Mouse (Mus musculus) forebrain, embryonic 13.5 days (tissue): ENCODE results near the gene Btbd11. TPM values are rescaled to one million over a fixed set of nuclear protein-coding genes. Genes with fewer than 3 reads are reported as not detected.
A peak's percentile ranks its signal among the peaks of the same experiment; 100 is the strongest.

Experiments
- ATAC-seq: fragments of 200-750 bp; cut with Nextera tagmentation; 2 replicates; pipeline ENCODE4 v1.8.0; 2017
- H3K27ac ChIP-seq: fragments of 300-500 bp; sonication (generic); 2 replicates; pipeline ENCODE4 v1.5.1; 2015; ENCODE audit warnings: inconsistent platforms, mild to moderate bottlenecking, moderate library complexity
- H3K27me3 ChIP-seq: fragments of 300-500 bp; sonication (generic); 2 replicates; pipeline ENCODE4 v1.6.1; 2015; ENCODE audit warnings: mild to moderate bottlenecking, inconsistent platforms
- H3K36me3 ChIP-seq: fragments of 300-500 bp; sonication (generic); 2 replicates; pipeline ENCODE4 v1.6.1; 2015; ENCODE audit warnings: mild to moderate bottlenecking, inconsistent platforms; ENCODE audit not compliant: poor library complexity, severe bottlenecking
- H3K4me1 ChIP-seq: fragments of 300-500 bp; sonication (generic); 2 replicates; pipeline ENCODE4 v1.6.1; 2015; ENCODE audit warnings: inconsistent platforms
- H3K4me2 ChIP-seq: fragments of 300-500 bp; sonication (generic); 2 replicates; pipeline ENCODE4 v1.6.1; 2015; ENCODE audit warnings: inconsistent platforms, mild to moderate bottlenecking, moderate library complexity
- H3K4me3 ChIP-seq: fragments of 300-500 bp; sonication (generic); 2 replicates; pipeline ENCODE4 v1.5.1; 2015; ENCODE audit warnings: mild to moderate bottlenecking, inconsistent platforms
- H3K9ac ChIP-seq: fragments of 300-500 bp; sonication (generic); 2 replicates; pipeline ENCODE4 v1.6.1; 2015; ENCODE audit warnings: mild to moderate bottlenecking, inconsistent platforms
- H3K9me3 ChIP-seq: fragments of 300-500 bp; sonication (generic); replicated peaks from 2 replicates; pipeline ENCODE4 v1.6.1; 2016; ENCODE audit warnings: inconsistent platforms
- WGBS: fragments of 180-500 bp; shearing (Covaris S2); methylation state at CpG from one replicate; pipeline ENCODE4 v1.1.7; 2015; 5-methylcytosine and 5-hydroxymethylcytosine counted together
- polyA plus RNA-seq: library from polyadenylated mRNA; unstranded; fragments of >200 nt; fragmentation: Nextera tagmentation; extraction: Ambion mirVana; gene quantifications from 2 replicates; pipeline ENCODE4 v1.2.1, GENCODE M21; 2015

The Btbd11 gene
- polyA plus RNA-seq, 1 experiment from 2014 or later: 4.5 TPM

DNA sequence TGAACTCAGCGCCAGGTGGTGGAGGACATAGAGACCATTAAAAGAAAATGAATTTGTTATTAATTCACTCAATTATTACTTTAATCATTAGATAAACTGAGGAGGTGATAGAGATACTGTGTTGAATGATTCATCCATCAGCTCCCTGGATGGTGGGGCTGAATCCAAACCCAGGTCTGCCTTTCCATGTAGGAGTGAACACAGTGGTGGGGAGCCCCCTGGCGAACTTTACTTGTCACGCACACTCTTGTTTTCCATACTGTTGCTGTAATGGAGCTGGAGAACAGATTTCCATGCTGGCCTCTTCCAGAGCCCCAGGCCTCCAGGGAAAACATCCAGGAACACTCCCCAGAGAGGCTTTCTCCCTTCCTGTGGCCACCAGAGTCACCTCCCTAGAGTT lies 50.6 kb downstream of the Btbd11 start:
- H3K4me1 ChIP-seq: no peaks in the 10 kb centered on the region
- no peak overlapping the region for H3K27ac ChIP-seq
- no peak for ATAC-seq
- no peak overlapping the region for H3K4me2 ChIP-seq
- H3K27me3 ChIP-seq: no peaks in the 10 kb centered on the region
- no peak overlapping the region for H3K4me3 ChIP-seq
- peaks cover 8% of the 10 kb centered on the region; the same call in 1 of the 2 replicates for H3K9me3 ChIP-seq
- no peak overlapping the region for H3K9ac ChIP-seq
- no peaks in the 10 kb centered on the region for H3K36me3 ChIP-seq
- 87% methylated on average over 3 of the region's 3 CpGs for WGBS

DNA sequence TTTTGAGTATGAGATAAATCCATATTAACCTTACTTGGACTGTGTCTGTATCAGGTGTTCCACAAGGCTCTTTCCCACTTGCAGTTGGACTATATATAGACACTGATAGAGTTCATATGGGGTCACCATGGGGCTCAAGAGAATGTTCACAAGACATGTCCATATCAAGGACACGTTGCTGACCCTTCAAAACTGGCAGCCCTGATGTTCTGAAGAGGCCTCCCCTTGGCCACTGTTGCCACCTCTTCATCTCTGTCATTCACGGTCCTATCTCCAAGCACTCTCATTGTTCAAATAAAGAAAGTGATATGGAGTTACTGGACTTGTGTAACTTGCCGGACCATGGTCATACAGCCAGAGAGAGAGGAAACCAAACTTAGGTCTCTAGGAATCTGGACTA lies 56.8 kb downstream of the Btbd11 start:
- Histone ChIP-seq H3K4me2 (no peak overlapping the region), H3K4me3 (no peak overlapping the region), H3K4me1 (peaks cover 6% of the 10 kb centered on the region; the same call in 1 of the 2 replicates), H3K27ac (no peak overlapping the region), H3K9me3 (no peaks in the 10 kb centered on the region), H3K27me3 (no peaks in the 10 kb centered on the region), H3K36me3 (no peaks in the 10 kb centered on the region), H3K9ac (no peak overlapping the region)
- no peak for ATAC-seq
- WGBS: 86% methylated on average over 3 of the region's 3 CpGs

DNA sequence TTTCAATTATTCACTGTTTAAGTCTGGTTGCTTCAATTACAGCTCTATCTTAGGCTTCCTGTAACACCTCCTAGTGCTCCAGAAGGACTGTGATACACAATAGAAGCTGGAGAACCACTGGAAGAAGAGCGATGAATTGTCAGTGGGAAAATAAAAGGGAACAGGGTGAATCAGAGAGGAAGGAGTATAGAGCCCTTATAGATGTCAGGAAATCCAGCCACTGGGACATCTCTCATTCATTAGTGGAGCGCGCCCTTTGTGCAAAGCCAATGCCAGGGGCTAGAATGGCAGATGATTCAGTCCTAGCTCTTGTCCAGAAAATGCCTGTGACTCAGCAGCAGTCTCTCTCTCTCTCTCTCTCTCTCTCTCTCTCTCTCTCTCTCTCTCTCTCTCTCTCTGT lies 59.3 kb downstream of the Btbd11 start:
- Histone ChIP-seq H3K27ac (no peak overlapping the region), H3K9me3 (no peaks in the 10 kb centered on the region), H3K4me2 (no peak overlapping the region), H3K9ac (no peak overlapping the region), H3K4me1 (peaks cover 6% of the 10 kb centered on the region; the same call in 1 of the 2 replicates), H3K27me3 (peaks cover 9% of the 10 kb centered on the region), H3K36me3 (no peaks in the 10 kb centered on the region), H3K4me3 (no peak overlapping the region)
- no peak for ATAC-seq
- 96% methylated on average over 3 of the region's 3 CpGs for WGBS

DNA sequence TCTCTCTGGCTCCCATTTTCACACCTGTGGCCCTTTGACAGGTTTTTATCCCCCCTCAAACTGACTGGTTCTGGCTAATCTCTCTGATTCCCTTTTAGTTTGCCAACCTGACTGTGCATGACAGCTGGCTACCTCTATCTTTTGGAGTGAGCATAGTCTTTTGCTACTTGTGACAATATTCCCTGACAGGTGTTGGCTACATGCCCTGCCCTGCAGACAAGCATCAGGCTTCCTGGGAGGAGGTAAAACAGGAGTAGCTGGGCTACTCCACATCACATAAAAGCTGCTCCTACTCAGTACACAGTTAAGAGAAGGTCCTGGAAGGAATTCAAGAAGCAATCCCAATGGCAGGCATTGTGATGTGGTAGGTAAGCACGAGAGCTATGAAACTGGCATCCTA lies 60.1 kb downstream of the Btbd11 start:
- peaks cover 12% of the 10 kb centered on the region for H3K27me3 ChIP-seq
- no peak overlapping the region for H3K9ac ChIP-seq
- H3K27ac ChIP-seq: no peak overlapping the region
- ATAC-seq: 0 out of 2 replicates have a peak, but pooled peaks have one; percentile 13
- no peaks in the 10 kb centered on the region for H3K9me3 ChIP-seq
- H3K4me2 ChIP-seq: no peak overlapping the region
- peaks cover 11% of the 10 kb centered on the region for H3K4me1 ChIP-seq
- WGBS: 69% methylated on average over 1 of the region's 1 CpGs
- H3K4me3 ChIP-seq: no peak overlapping the region
- no peaks in the 10 kb centered on the region for H3K36me3 ChIP-seq

DNA sequence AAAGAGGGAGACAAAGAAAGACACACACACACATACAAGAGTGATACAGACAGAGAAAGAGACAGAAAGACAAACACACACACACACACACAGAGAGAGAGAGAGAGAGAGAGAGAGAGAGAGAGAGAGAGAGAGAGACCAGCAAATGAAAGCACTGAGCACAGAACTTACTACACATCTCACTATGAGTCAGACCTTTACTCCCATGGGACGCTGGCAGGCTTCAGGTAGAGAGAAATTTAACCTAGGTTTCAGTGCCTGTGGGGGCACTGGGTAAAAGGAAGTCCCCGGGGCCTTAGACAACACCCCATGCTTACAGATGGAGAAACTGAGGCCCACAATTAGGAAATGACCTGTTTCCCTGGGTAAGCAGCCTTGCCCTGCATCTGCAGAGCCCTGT lies 61.3 kb downstream of the Btbd11 start:
- no peak for ATAC-seq
- no peak overlapping the region for H3K4me3 ChIP-seq
- no peak overlapping the region for H3K9ac ChIP-seq
- H3K4me1 ChIP-seq: peaks cover 13% of the 10 kb centered on the region
- no peak overlapping the region for H3K27ac ChIP-seq
- no peaks in the 10 kb centered on the region for H3K9me3 ChIP-seq
- H3K36me3 ChIP-seq: no peaks in the 10 kb centered on the region
- H3K4me2 ChIP-seq: no peak overlapping the region
- WGBS: 72% methylated on average over 2 of the region's 2 CpGs
- H3K27me3 ChIP-seq: peaks cover 12% of the 10 kb centered on the region

DNA sequence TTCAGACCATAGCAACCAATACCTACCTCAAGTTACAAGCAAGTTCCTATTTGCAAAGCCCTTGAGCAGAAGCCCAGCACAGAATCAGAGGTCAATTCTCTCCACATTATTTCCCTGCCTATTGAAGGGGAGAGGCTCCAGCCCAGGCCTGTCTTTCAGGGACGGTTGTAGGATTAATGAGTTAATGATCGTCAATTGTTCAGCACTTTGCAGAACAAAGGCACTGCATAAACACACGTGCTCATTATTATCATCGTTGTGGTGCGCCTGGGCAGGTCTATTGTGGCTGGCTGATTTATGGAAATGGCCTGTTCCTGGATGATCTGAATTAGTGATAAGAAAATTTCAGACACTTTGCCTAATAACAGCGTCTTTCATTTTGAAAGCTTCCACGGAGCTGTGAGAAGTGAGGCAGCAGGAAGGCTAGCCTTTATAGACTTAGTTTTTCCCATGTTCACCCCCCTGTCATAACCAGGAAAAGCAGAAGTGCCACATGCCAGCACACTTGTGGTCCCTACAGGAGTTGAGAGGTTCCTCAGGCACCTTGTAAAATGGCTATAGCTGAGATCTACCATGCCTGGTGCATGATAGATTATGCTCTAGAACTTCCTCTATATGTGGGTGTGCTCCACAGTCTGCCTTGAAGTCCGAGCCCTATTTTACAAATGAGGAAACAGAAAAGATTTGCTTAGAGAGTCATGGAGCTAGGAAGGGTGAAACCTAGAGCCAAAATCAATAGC lies 65.2 kb downstream of the Btbd11 start:
- 0 out of 2 replicates have a peak, but pooled peaks cover 3% of the 10 kb centered on the region for H3K9me3 ChIP-seq
- no peak overlapping the region for H3K4me2 ChIP-seq
- H3K27ac ChIP-seq: no peak overlapping the region
- H3K4me3 ChIP-seq: no peak overlapping the region
- H3K36me3 ChIP-seq: no peaks in the 10 kb centered on the region
- 18% methylated on average over 8 of the region's 8 CpGs for WGBS
- peak; percentile 60; the same call in 1 of the 2 replicates for ATAC-seq
- H3K27me3 ChIP-seq: peaks cover 18% of the 10 kb centered on the region
- H3K4me1 ChIP-seq: peaks cover 10% of the 10 kb centered on the region
- H3K9ac ChIP-seq: no peak overlapping the region

DNA sequence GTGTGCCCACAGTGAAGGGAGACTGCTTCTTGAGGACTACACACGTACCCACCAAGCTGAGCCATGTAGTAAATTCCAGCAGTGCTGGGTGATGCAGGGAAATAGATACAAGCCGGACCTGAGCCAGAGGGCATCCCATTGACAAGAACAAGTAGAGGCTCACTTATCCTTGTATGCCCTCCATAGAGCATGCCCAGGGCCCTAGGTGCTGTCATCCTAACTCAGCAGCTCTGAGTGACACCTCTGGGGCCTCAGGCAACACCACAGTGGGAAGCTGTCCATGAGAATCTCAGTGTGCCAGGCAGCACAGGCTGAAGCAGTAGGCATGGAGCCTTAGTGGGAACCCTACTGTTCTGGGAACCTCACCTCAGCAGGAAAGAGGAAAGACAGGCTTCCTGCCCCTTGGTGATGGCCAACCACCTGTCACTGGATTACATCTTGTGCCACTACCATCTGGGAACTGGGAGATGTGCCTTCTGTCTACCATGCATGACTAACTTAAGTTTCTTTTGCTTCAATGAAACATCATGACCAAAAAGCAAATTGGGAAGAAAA lies 66.7 kb downstream of the Btbd11 start:
- 90% methylated on average over 2 of the region's 2 CpGs for WGBS
- Histone ChIP-seq H3K27me3 (peaks cover 18% of the 10 kb centered on the region), H3K9ac (no peak overlapping the region), H3K4me3 (no peak overlapping the region), H3K27ac (no peak overlapping the region), H3K4me2 (no peak overlapping the region), H3K9me3 (0 out of 2 replicates have a peak, but pooled peaks cover 3% of the 10 kb centered on the region), H3K36me3 (no peaks in the 10 kb centered on the region), H3K4me1 (peaks cover 7% of the 10 kb centered on the region)
- no peak for ATAC-seq

DNA sequence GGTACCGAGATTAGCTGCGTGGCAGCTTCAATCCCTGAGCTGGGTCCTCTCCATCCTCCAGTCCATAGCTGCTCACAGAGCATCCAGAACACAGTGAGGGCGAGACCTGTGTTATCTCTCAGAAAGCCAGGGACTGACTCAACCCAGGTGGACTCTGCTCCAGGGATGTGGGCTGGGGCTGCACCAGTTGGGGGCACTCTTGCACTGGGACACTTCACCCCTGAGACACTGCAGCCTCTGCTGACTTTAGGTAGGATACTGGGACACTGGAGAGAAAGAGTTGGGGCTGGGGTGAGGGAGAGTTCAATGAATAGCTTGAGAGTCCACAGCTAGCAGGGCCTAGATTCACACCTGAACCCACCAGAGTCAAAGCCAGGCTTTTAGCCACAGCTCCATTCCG lies 69.4 kb downstream of the Btbd11 start:
- no peak overlapping the region for H3K4me2 ChIP-seq
- peaks cover 10% of the 10 kb centered on the region for H3K4me1 ChIP-seq
- H3K4me3 ChIP-seq: no peak overlapping the region
- no peak for ATAC-seq
- no peak overlapping the region for H3K27ac ChIP-seq
- 62% methylated on average over 4 of the region's 4 CpGs for WGBS
- no peak overlapping the region for H3K9ac ChIP-seq
- peaks cover 8% of the 10 kb centered on the region for H3K27me3 ChIP-seq
- 0 out of 2 replicates have a peak, but pooled peaks cover 3% of the 10 kb centered on the region for H3K9me3 ChIP-seq
- H3K36me3 ChIP-seq: no peaks in the 10 kb centered on the region

DNA sequence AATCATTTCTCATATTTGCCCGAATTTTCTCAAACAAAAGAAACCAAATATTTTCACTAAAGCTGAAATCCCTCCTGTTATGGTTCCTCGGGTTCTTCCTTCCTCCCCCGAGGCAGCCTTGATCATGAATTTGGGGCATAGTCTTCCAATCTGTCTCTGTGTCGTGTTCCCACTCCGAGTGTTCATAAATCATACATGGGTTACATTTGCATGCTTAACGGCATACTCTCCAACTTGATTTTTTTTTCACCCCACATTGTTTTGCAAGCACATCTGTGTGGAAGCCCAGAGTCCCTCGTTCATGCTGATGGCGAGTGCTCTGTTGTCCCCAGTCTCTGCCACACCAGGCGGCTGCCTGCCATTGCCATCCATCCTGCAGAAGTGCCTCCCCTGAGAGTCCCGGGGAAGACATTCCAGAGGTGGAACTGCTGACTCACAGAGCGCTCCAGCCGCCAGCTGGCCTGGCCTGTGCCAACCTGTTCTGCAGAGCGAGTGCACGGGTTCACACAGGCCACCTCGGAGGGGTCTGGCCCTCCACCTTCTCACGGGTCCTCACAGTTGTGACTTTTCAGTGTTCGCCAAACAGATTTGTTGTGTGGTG lies 72.2 kb downstream of the Btbd11 start:
- Histone ChIP-seq H3K36me3 (no peaks in the 10 kb centered on the region), H3K9ac (no peak overlapping the region), H3K4me3 (no peak overlapping the region), H3K4me1 (peaks cover 6% of the 10 kb centered on the region), H3K27me3 (no peaks in the 10 kb centered on the region), H3K9me3 (0 out of 2 replicates have a peak, but pooled peaks cover 1% of the 10 kb centered on the region), H3K4me2 (no peak overlapping the region), H3K27ac (no peak overlapping the region)
- ATAC-seq: 0 out of 2 replicates have a peak, but pooled peaks have one; percentile 48
- WGBS: 50% methylated on average over 17 of the region's 17 CpGs

DNA sequence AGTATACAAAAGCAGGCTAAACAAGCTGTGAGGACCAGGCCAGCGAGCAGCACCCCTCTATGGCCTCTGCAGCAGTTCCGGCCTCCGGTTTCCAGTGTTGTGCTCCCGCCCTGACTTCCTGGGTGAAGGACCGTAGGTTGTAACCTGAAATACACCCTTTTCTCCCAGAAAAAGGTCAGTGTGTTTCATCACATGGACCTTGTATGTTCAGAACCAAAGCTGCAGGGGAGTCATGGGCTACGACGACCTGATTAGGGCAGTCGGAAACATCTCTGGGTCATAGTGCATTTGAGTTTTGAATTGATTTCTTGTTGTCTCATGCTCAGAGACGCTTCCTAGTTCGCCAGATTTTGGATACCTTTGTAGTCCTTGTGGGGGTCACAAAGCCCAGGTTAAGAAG lies 74.1 kb downstream of the Btbd11 start:
- 93% methylated on average over 10 of the region's 10 CpGs for WGBS
- Histone ChIP-seq H3K4me3 (no peak overlapping the region), H3K9ac (no peak overlapping the region), H3K36me3 (no peaks in the 10 kb centered on the region), H3K4me1 (peaks cover 20% of the 10 kb centered on the region), H3K9me3 (no peaks in the 10 kb centered on the region), H3K27me3 (0 out of 2 replicates have a peak, but pooled peaks cover 2% of the 10 kb centered on the region), H3K4me2 (no peak overlapping the region), H3K27ac (no peak overlapping the region)
- ATAC-seq: no peak

DNA sequence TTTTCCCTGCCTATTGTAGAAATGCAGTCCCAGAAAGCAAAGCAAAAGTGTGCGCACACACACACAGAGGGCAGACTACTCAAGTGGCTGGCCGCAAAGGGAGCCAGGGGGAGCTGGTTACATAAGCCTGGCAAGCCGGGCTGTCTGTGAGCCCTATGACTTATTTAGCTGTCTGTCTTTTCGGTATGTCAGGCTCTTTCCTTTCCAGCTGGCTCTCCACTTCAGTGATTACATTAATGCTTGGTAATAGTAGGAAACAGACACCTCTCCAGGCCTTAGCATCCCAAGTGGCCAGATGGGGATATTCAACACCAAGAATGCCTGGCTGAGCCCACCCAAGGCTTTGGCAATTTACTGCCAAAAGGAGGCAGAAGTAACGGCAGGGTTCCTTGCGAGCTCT lies 77.5 kb downstream of the Btbd11 start:
- Histone ChIP-seq H3K4me2 (no peak overlapping the region), H3K9me3 (no peaks in the 10 kb centered on the region), H3K9ac (no peak overlapping the region), H3K4me3 (no peak overlapping the region), H3K27ac (no peak overlapping the region), H3K36me3 (no peaks in the 10 kb centered on the region), H3K4me1 (peaks cover 35% of the 10 kb centered on the region), H3K27me3 (0 out of 2 replicates have a peak, but pooled peaks cover 2% of the 10 kb centered on the region)
- 35% methylated on average over 6 of the region's 6 CpGs for WGBS
- peak; percentile 65 for ATAC-seq
